Mouse (Mus musculus) ovary, postnatal 36 days (tissue): ENCODE results near the gene Hist1h3i.
"Not testable (repeated sequence)": the region's sequence is repeated elsewhere in the genome, so short reads cannot be mapped to it uniquely, and the experiment has no call there.

Experiments
- DNase-seq: peaks from one replicate; pipeline ENCODE4 v3.0.0; 2022; ENCODE audit warnings: low spot score, mixed read lengths

The Hist1h3i gene

GRCm38 (mm10) chr13:21782361-21783254, 562 bp downstream of the Hist1h3i start:
- DNase-seq, result peak; percentile 15

GRCm38 (mm10) chr13:21781639-21782038, 1.5 kb downstream of the Hist1h3i start:
- no peak for DNase-seq

DNA sequence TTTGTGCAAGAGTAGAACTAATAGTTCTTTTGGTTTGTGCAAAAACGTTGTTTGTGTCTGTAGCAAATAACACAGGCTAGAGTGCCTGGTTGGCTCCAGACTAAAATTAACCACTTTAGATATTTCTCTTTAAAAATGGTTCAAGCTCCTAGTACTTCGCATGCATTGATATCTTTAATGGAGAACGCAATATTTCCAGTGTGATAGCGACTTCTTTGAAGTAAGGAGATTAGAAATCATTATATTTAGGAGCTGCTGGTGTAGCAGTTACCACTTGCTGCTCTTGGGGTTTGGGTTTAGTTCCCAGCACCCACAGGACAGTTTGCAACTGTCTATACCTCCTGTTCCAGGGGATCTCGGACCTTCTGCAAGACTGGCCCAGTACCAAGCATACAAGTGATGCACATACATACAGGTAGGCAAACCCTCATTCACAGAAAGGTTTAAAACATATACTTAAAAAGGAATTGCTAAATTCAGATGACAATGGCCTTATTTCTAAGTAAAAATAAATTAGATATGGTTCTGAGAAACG, 2.1 kb downstream of the Hist1h3i start:
- DNase-seq, result no peak

DNA sequence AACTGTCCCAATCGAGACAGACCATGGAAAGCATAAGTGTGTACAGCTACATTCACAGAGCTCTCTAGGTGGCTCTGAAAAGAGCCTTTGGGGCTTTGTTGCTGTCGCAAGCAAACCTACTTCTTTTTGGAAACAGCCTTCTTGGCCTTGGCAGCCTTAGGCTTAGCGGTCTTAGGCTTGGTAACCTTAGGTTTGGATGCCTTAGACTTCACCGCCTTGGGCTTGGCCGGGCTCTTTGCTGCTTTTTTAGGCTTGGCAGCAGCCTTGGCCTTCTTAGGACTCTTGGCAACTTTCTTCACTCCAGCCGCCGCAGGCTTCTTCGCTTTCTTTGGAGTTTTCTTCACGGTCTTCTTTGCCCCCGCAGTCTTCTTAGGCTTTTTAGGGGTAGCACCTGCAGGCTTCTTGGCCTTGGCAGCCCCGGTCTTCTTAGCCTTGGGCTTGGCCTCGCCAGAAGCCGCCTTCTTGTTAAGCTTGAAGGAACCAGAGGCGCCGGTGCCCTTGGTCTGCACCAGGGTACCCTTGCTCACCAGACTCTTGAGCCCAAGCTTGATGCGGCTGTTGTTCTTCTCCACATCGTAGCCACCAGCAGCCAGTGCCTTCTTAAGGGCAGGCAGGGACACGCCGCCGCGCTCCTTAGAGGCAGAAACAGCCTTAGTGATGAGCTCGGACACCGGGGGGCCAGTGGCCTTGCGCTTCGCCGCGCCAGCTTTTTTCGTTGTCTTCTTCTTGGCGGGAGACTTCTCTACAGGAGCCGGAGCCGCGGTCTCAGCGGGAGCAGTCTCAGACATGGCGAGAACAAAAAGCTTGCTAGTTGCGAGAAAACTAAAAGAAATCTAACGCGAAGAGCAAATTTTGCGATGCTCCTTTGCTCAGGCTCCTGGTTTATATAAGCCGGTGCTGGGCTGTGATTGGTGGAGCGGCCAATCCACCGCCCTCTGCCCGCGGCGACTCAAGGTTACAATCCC, 3.1 kb downstream of the Hist1h3i start, which contains the start of gene Hist1h1b:
Gene Hist1h1b, minus strand, starts transcription at position 859 of the 965 bp plus-strand sequence.
- peak; percentile 71 for DNase-seq

GRCm38 (mm10) chr13:21778814-21779766, 4.1 kb downstream of the Hist1h3i start:
- DNase-seq, result peak; percentile 54

GRCm38 (mm10) chr13:21755707-21756106, 27.5 kb downstream of the Hist1h3i start:
- DNase-seq, result no peak

DNA sequence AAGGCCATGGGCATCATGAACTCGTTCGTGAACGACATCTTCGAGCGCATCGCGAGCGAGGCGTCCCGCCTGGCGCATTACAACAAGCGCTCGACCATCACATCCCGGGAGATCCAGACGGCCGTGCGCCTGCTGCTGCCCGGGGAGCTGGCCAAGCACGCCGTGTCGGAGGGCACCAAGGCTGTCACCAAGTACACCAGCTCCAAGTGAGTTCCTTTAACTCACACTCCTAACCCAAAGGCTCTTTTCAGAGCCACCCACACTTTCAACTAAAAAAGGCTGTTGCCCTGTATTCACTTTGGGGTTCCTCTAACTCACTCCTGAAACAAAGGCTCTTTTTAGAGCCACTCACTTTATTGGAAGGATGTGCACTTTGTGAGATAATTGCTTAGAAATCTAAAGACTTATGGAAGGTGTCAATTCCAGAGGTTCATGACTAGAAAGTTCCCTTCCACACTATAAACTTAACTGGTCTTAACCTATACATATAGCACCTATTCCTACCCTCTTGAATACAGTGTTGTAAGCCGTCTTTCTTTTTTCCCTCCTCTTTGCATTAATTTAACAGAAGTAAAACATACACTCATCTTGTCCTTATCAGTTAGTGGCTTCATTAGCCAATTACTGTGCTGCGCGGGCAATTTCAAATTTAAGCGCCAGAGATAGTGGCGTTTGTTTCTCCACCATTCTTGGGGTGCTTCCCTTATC, 28.7 kb downstream of the Hist1h3i start:
- not testable (repeated sequence) for DNase-seq

DNA sequence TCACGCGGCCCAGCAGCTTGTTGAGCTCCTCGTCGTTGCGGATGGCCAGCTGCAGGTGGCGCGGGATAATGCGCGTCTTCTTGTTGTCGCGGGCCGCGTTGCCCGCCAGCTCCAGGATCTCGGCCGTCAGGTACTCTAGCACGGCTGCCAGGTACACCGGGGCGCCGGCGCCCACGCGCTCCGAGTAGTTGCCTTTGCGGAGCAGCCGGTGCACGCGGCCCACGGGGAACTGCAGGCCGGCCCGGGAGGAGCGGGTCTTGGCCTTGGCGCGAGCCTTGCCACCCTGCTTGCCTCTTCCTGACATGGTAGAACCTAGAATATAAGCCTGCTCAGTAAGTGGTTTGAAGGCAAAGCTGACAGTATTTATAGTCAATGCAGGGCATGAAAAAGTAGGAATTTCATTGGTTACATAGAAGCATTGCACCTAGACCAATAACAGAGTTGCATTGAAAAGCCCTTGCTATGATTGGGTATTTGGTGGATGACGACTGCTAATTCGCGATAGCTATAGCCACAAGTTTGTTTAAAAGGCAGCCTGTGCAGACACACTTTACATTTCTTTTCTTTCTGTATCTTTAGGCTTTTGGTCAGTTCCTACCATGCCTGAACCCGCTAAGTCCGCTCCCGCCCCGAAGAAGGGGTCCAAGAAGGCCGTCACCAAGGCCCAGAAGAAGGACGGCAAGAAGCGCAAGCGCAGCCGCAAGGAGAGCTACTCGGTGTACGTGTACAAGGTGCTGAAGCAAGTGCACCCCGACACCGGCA, 29.5 kb downstream of the Hist1h3i start, which contains the start of the genes Hist1h2ak and Hist1h2bn:
Gene Hist1h2ak, minus strand, starts transcription at position 304 of the 762 bp plus-strand sequence.
Gene Hist1h2bn, plus strand, starts transcription at position 600 of the 762 bp plus-strand sequence.
- peak; percentile 58 for DNase-seq

DNA sequence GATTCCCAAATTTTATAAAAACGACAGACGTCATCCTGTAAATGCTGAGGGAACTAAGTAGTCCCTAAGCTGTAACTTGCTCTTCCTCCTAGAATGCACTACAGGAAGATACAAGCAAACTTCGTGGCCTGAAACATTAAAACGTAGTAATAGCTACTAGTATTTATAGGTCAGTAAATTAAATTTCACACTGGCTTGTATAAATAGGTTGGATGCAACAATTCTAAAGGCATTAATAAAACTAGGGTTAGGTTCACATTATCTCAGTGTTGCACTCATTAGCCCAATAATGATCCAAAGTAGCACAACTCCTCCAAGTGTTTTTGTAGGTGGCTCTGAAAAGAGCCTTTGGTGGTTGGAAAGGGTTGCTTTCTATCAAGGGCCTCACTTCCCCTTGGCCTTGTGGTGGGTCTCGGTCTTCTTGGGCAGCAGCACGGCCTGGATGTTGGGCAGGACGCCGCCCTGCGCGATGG, 30.1 kb downstream of the Hist1h3i start:
- DNase-seq, result no peak

GRCm38 (mm10) chr13:21752356-21752755, 30.8 kb downstream of the Hist1h3i start:
- no peak for DNase-seq

DNA sequence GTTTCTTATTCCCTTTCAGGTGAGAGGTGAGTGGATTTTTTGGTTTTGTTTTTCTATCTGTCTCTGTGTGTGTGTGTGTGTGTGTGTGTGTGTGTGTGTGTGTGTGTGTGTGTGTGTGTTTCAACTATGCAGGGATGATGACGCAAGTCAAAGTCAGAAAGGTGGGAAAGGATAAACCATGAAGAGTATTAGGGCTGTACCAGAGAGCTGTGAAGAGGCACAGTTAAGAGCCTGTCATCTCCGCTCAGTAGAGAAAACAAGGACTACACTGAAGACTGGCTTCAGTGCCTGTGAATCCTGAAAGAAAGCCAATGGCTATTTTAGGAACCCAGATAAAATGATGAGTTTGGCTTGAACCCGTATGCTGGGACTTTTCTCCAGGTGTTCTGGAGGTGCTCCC, 31.3 kb downstream of the Hist1h3i start:
- DNase-seq, result no peak

- no peak for DNase-seq
Observed at GRCm38 (mm10) chr13:21751417-21751816, 31.8 kb downstream of the Hist1h3i start.

DNA sequence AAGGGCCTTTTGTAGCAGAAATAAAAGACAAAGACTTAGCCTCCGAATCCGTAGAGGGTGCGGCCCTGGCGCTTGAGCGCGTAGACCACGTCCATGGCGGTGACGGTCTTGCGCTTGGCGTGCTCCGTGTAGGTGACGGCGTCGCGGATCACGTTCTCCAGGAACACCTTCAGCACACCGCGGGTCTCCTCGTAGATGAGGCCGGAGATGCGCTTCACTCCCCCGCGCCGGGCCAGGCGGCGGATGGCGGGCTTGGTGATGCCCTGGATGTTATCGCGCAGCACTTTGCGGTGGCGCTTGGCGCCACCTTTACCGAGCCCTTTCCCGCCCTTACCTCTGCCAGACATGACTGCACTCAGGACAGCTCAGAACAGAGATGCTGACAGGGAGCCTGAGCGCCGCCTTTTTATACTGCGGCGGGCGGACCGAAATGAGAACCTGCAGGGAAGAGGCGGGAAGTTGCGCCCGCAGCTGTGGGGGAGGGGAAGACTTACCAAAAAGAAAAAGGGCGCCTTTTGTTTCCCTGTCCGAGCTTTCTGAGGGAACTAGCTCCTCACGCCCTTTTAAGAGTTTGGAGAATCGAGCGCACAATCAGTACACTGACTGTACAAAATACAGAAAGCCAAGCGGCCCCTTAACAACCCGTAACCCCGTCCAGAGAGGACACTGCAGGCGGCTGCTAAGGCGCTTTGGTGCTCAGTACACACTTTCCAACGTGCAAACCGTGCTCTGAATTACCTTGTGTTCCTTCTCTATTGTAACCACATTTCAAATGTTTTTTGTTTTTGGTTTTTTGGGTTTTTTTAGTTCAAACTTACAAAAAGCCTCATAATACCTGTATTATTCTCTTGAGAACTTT, 32.8 kb downstream of the Hist1h3i start, which contains the start of gene Hist1h4k:
Gene Hist1h4k, minus strand, starts transcription at position 347 of the 859 bp plus-strand sequence.
- DNase-seq, result peak; percentile 93

- no peak for DNase-seq
Observed at GRCm38 (mm10) chr13:21749387-21750158, 33.6 kb downstream of the Hist1h3i start.

- DNase-seq, result no peak
Observed at GRCm38 (mm10) chr13:21745006-21745405, 38.2 kb downstream of the Hist1h3i start.

- DNase-seq, result peak; percentile 81
Observed at GRCm38 (mm10) chr13:21734906-21735767, 48.0 kb downstream of the Hist1h3i start, which contains the start of gene Hist1h4j. Hist1h4j (plus strand) TSS chr13:21735064.
